Mouse (Mus musculus) natural killer cell, adult 2 months (primary cell): ENCODE measurements around the gene Galnt18.

Source experiments
- DNase-seq, 2 experiments: peaks; one replicate each; pipeline ENCODE4 v3.0.0; 2022; ENCODE audit warnings: low spot score in 2 of 2

Galnt18 gene

GRCm38 (mm10) chr7:111563316-111564110 is 216.3 kb downstream of the Galnt18 start:
- DNase-seq, result no peak

- no peak for DNase-seq
These were observed 219.7 kb downstream of the Galnt18 start for GRCm38 (mm10) chr7:111560097-111560496.

- no peak for DNase-seq
These were observed 220.8 kb downstream of the Galnt18 start for GRCm38 (mm10) chr7:111559011-111559410.

- no peak for DNase-seq
These were observed 228.8 kb downstream of the Galnt18 start for GRCm38 (mm10) chr7:111550987-111551386.

- DNase-seq, result no peak
These were observed 232.7 kb downstream of the Galnt18 start for GRCm38 (mm10) chr7:111547069-111547468.

- no peak for DNase-seq
These were observed 234.2 kb downstream of the Galnt18 start for GRCm38 (mm10) chr7:111545614-111546013.

GRCm38 (mm10) chr7:111537946-111538345 is 241.8 kb downstream of the Galnt18 start:
- no peak for DNase-seq

- no peak for DNase-seq
These were observed 244.9 kb downstream of the Galnt18 start for GRCm38 (mm10) chr7:111534826-111535405.

- no peak for DNase-seq
These were observed 250.7 kb downstream of the Galnt18 start for GRCm38 (mm10) chr7:111528961-111529643.

- DNase-seq, result no peak
These were observed 251.3 kb downstream of the Galnt18 start for GRCm38 (mm10) chr7:111528462-111528861.

GRCm38 (mm10) chr7:111520881-111521280 is 258.9 kb downstream of the Galnt18 start:
- no peak for DNase-seq

- DNase-seq, result no peak
These were observed 261.1 kb downstream of the Galnt18 start for GRCm38 (mm10) chr7:111518581-111519242.

GRCm38 (mm10) chr7:111516882-111517281 is 262.9 kb downstream of the Galnt18 start:
- no peak for DNase-seq

GRCm38 (mm10) chr7:111515471-111515870 is 264.3 kb downstream of the Galnt18 start:
- DNase-seq, result no peak

- DNase-seq, result no peak
These were observed 270.5 kb downstream of the Galnt18 start for GRCm38 (mm10) chr7:111509167-111509854.

- DNase-seq, result no peak
These were observed 279.2 kb downstream of the Galnt18 start for GRCm38 (mm10) chr7:111500616-111501015.

GRCm38 (mm10) chr7:111499255-111499790 is 280.5 kb downstream of the Galnt18 start:
- no peak for DNase-seq

GRCm38 (mm10) chr7:111497191-111497590 is 282.6 kb downstream of the Galnt18 start:
- no peak for DNase-seq

- no peak for DNase-seq
These were observed 287.4 kb downstream of the Galnt18 start for GRCm38 (mm10) chr7:111492242-111492949.

- DNase-seq, result no peak
These were observed 288.2 kb downstream of the Galnt18 start for GRCm38 (mm10) chr7:111491566-111491965.
